Mouse (Mus musculus) 416B (cell line): ENCODE results near the gene Pdcd5.
A peak's percentile ranks its signal among the peaks of the same experiment; 100 is the strongest.

Experiments
- DNase-seq: peaks from one replicate; pipeline ENCODE4 v3.0.0; 2011; ENCODE audit warnings: low read depth

Gene Pdcd5

GRCm38 (mm10) chr7:35647101-35647698, at the start of gene Pdcd5:
Gene Pdcd5 (minus strand): TSS chr7:35647521.
- DNase-seq = peak; percentile 95

- no peak for DNase-seq
Measured at GRCm38 (mm10) chr7:35692641-35693040, 45.3 kb upstream of the Pdcd5 start.

- DNase-seq = no peak
Measured at GRCm38 (mm10) chr7:35692117-35692516, 44.8 kb upstream of the Pdcd5 start.

GRCm38 (mm10) chr7:35688781-35689349, 41.5 kb upstream of the Pdcd5 start:
- no peak for DNase-seq

GRCm38 (mm10) chr7:35688276-35688675, 41.0 kb upstream of the Pdcd5 start:
- DNase-seq = no peak

GRCm38 (mm10) chr7:35687229-35687628, 39.9 kb upstream of the Pdcd5 start:
- no peak for DNase-seq

- DNase-seq = peak; percentile 8
Measured at GRCm38 (mm10) chr7:35686756-35687155, 39.4 kb upstream of the Pdcd5 start.

- no peak for DNase-seq
Measured at GRCm38 (mm10) chr7:35686216-35686615, 38.9 kb upstream of the Pdcd5 start.

GRCm38 (mm10) chr7:35683409-35684122, 36.2 kb upstream of the Pdcd5 start:
- no peak for DNase-seq

GRCm38 (mm10) chr7:35681559-35681958, 34.2 kb upstream of the Pdcd5 start:
- peak; percentile 33 for DNase-seq

- peak; percentile 17 for DNase-seq
Measured at GRCm38 (mm10) chr7:35678976-35679375, 31.7 kb upstream of the Pdcd5 start.

- DNase-seq = no peak
Measured at GRCm38 (mm10) chr7:35668066-35669041, 21.0 kb upstream of the Pdcd5 start.

- DNase-seq = no peak
Measured at GRCm38 (mm10) chr7:35663790-35664376, 16.6 kb upstream of the Pdcd5 start.

- peak; percentile 53 for DNase-seq
Measured at GRCm38 (mm10) chr7:35659173-35659572, 11.9 kb upstream of the Pdcd5 start.

GRCm38 (mm10) chr7:35657829-35658228, 10.5 kb upstream of the Pdcd5 start:
- no peak for DNase-seq

GRCm38 (mm10) chr7:35651583-35652270, 4.4 kb upstream of the Pdcd5 start:
- DNase-seq = peak; percentile 21

- DNase-seq = no peak
Measured at GRCm38 (mm10) chr7:35650716-35651410, 3.5 kb upstream of the Pdcd5 start.

GRCm38 (mm10) chr7:35649071-35649470, 1.8 kb upstream of the Pdcd5 start:
- DNase-seq = peak; percentile 82

GRCm38 (mm10) chr7:35648239-35649069, 1.1 kb upstream of the Pdcd5 start:
- no peak for DNase-seq
